Mouse (Mus musculus): ENCODE measurements around the gene Sufu. TPM values are rescaled to one million over a fixed set of nuclear protein-coding genes. Genes with fewer than 3 reads are reported as not detected.

Sufu gene
- total RNA-seq, 2 experiments from 2014 or later = 19.4 to 20.1 TPM

DNA sequence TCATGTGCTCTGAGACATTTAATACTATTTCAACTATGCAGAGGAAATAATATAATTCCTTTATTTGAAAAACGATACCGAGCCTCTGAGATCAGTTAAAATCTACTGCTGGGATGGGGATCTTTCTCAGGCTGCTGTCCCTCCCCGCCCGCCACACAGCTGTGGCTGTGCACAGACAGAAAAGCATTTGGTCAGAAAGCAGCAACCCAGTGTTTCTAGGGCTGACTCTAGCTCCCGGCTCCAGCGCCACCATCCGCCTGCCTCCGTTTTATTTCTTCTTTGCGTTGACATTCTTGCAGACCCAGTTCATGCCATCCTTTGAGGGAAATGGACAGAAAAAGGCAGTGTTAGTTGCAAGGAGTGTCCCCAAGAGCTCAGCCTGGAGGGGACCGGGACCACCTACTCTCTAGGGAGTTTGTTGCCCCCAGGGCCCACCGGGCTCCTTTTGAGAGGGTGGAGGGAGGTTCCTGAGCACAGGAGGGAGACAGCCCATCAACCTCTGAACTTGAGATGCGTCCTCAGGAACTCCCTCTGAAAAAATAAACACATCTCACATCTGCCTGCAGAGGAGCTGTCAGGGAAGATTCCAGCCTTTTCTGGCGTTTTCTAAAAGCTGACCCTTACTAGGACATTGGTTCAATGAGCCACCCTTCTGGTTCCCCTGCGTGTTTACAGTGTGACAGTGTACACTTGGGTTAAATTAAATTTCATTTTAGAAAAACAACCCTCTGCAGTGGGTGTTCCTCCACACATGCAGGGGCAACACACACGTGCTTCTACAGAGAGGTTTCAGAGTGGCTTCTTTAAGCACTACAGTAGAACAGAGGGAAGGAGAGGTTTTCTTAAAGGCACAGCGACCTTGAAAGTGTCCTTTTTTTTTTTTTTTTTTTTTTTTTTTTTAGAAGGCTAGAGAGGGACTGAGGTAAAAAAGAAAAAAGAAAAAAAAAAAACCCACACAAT lies 134.7 kb downstream of the Sufu start:
- Histone ChIP-seq H3K4me3 (no peak overlapping the region), H3K27ac (peak overlapping the region; percentile 88)
- no peak for DNase-seq (ENCODE audit: extremely low spot score in 1 of 2, low spot score in 2 of 2)
- no peak for TF ChIP-seq CTCF (IDR thresholded peaks at IDR 0.05)
- intact Hi-C loops (cut with DNase I) = no loop called here

DNA sequence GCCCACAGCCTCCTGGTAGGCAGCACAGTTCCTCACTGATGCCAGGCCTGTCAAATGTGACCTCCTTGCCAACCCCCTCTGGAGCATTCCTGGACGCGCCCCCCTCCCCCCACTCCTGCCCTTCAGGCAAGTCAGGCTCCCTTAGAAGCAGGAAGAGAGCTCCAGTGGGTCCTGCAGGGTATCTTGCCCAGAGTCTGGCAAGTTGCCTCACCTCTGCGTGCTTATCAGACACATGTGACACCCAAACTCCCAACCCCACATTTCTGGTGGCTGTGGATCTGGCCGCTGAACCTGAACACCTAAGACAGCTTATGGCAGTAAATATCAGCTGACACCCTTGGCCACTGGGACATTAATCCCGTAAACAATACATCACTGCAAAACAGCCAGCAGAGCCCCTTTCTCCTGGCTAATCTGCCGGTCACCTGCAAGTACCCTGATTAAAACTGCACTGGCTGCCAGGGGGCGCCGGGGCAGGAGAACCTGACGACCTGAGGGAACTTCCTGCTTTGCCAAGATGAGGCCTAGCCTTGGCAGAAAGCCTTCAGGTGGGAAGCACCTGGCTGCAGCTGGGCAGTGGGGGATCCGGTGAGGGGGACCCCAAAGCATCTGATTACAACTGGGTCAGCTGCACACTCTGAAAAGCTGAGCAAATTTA lies 135.5 kb downstream of the Sufu start:
- intact Hi-C loops (cut with DNase I) = no loop called here
- DNase-seq (ENCODE audit: extremely low spot score in 1 of 2, low spot score in 2 of 2) = no peak
- Histone ChIP-seq H3K4me3 (no peak overlapping the region), H3K27ac (peak overlapping the region; percentile 2; the same call in 1 of the 2 replicates)
- TF ChIP-seq CTCF (IDR thresholded peaks at IDR 0.05) = no peak

DNA sequence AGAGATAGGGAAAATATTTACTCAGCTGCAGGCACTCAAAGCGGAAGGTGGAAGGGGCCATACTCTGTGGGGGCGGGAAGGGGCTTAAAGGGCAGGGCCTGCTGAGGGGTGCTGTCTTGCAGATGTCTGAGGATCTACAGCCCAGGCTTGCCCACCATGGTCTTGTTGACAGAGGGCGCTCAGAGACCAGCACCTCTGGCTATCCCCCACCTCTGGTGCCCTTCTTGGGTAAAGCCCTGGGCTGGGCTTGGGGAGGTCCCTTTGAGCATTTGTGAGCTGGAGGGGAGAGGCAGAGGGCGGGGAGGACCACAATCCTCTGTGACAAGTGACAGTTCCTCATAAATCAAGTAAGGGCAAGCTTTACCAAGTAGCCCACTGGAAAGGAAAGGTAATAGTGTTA lies 136.4 kb downstream of the Sufu start:
- H3K4me3 ChIP-seq = no peak overlapping the region
- intact Hi-C loops (cut with DNase I) = no loop called here
- TF ChIP-seq CTCF (IDR thresholded peaks at IDR 0.05) = no peak
- no peak overlapping the region for H3K27ac ChIP-seq
- no peak for DNase-seq (ENCODE audit: extremely low spot score in 1 of 2, low spot score in 2 of 2)

- no peak for TF ChIP-seq CTCF (IDR thresholded peaks at IDR 0.05)
- no peak for DNase-seq (ENCODE audit: extremely low spot score in 1 of 2, low spot score in 2 of 2)
- intact Hi-C loops (cut with DNase I) = no loop called here
- Histone ChIP-seq H3K4me3 (no peak overlapping the region), H3K27ac (no peak overlapping the region)
Measured at GRCm38 (mm10) chr19:46533525-46533924, 136.8 kb downstream of the Sufu start.

DNA sequence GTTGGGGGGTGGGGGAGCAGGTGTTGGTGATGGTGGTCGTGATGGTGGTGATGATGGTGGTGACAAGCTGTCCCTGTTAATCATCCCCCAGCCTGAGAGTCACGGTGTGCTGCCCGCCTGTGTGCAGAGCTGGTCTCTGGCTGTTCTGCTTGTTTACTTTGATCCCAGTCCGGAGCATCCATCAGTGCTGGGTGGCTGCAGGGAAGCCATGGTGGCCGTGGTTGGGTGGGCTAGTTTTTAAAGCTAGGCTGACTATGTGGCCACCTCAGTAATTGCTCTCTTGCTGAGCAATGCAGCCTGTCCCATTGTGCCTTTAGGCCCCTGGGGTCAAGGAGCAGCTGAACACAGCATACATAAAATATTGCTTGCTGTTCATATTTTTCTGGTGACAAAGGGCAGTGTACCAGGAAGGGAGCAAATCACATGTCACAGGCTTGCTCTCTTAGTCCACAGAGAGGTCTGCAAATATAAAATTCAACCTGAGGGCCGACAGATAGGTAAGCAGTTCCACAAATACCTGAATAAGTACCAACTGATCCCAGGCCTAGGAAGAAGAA lies 137.9 kb downstream of the Sufu start:
- TF ChIP-seq CTCF (IDR thresholded peaks at IDR 0.05) = no peak
- intact Hi-C loops (cut with DNase I) = no loop called here
- H3K27ac ChIP-seq = no peak overlapping the region
- no peak for DNase-seq (ENCODE audit: extremely low spot score in 1 of 2, low spot score in 2 of 2)
- H3K4me3 ChIP-seq = no peak overlapping the region

GRCm38 (mm10) chr19:46537357-46537756 lies 140.7 kb downstream of the Sufu start:
- no peak for DNase-seq (ENCODE audit: extremely low spot score in 1 of 2, low spot score in 2 of 2)
- TF ChIP-seq CTCF (IDR thresholded peaks at IDR 0.05) = no peak
- Histone ChIP-seq H3K4me3 (no peak overlapping the region), H3K27ac (no peak overlapping the region)
- intact Hi-C loops (cut with DNase I) = no loop called here

DNA sequence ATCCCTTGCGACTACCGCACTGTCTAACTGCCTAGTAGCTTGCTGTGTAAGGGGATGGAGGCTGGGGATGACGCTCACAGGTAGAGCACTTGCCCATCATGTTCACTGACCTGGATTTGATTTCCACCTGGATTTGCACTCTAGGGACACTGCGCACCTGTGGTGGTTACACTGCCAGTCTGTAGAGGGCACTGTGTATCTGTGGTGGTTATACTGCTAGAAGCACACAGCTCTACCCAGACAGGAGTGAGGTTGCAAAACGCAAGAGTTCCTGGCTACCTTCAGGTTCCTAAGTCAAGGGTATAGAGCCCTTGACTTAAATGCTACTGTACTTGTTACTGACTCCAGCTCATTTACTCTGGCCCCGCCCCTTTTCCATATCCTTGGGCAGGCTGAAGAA lies 141.5 kb downstream of the Sufu start:
- TF ChIP-seq CTCF (IDR thresholded peaks at IDR 0.05) = peak; percentile 29; the same call in 1 of the 2 replicates
- Histone ChIP-seq H3K27ac (no peak overlapping the region), H3K4me3 (no peak overlapping the region)
- no peak for DNase-seq (ENCODE audit: extremely low spot score in 1 of 2, low spot score in 2 of 2)
- intact Hi-C loops (cut with DNase I) = no loop called here

Other genes with a start within 250 kb of the Sufu start
- not detected for gene Pitx3, start 248.6 kb upstream of the Sufu start, total RNA-seq (2021)
- gene Gbf1, start 244.4 kb upstream of the Sufu start, total RNA-seq (2021) = 10 to 100 TPM; 90.1 to 95.4 TPM
- 1 to 10 TPM; 2.9 to 3.3 TPM for gene Nfkb2, start 92.6 kb upstream of the Sufu start, total RNA-seq (2021)
- 100 to 1,000 TPM; 605 to 647 TPM for gene Psd, start 69.7 kb upstream of the Sufu start, total RNA-seq (2021)
- gene Fbxl15, start 68.7 kb upstream of the Sufu start, total RNA-seq (2021) = 10 to 100 TPM; 27.0 to 29.6 TPM
- gene Cuedc2, start 58.2 kb upstream of the Sufu start, total RNA-seq (2021) = 100 to 1,000 TPM; 188 to 196 TPM
- gene Mfsd13a, start 55.8 kb upstream of the Sufu start, total RNA-seq (2021) = 10 to 100 TPM; 25.5 to 25.9 TPM
- under 1 TPM; 0.66 to 0.91 TPM for gene 2310034G01Rik, start 46.6 kb upstream of the Sufu start, total RNA-seq (2021)
- 100 to 1,000 TPM; 179 to 197 TPM for gene Actr1a, start 1.1 kb upstream of the Sufu start, total RNA-seq (2021)
- gene Trim8, start 104.8 kb downstream of the Sufu start, total RNA-seq (2021) = 100 to 1,000 TPM; 114 to 121 TPM
- 100 to 1,000 TPM; 120 to 129 TPM for gene Arl3, start 176.3 kb downstream of the Sufu start, total RNA-seq (2021)
- gene Sfxn2, start 176.5 kb downstream of the Sufu start, total RNA-seq (2021) = 1 to 10 TPM; 4.6 to 7.4 TPM
- gene Wbp1l, start 202.2 kb downstream of the Sufu start, total RNA-seq (2021) = 10 to 100 TPM; 36.8 to 42.6 TPM